Mouse (Mus musculus) limb, embryonic 10.5 days (tissue): ENCODE results near the gene Soat1. TPM values are rescaled to one million over a fixed set of nuclear protein-coding genes. Genes with fewer than 3 reads are reported as not detected.
"Not testable (repeated sequence)": the region's sequence is repeated elsewhere in the genome, so short reads cannot be mapped to it uniquely, and the experiment has no call there.

Source experiments
- DNase-seq: peaks from one replicate; pipeline ENCODE4 v3.0.0-alpha.2; 2017; ENCODE audit warnings: low spot score
- H3K27ac ChIP-seq: fragments of 300-500 bp; sonication (generic); 2 replicates; pipeline ENCODE4 v1.5.1; 2016; ENCODE audit warnings: mild to moderate bottlenecking
- H3K27me3 ChIP-seq: fragments of 300-500 bp; sonication (generic); 2 replicates; pipeline ENCODE4 v1.6.1; 2016; ENCODE audit warnings: low read depth, mild to moderate bottlenecking; ENCODE audit not compliant: poor library complexity, severe bottlenecking
- H3K36me3 ChIP-seq: fragments of 300-500 bp; sonication (generic); 2 replicates; pipeline ENCODE4 v1.6.1; 2016; ENCODE audit warnings: mild to moderate bottlenecking, moderate library complexity
- H3K4me1 ChIP-seq: fragments of 300-500 bp; sonication (generic); 2 replicates; pipeline ENCODE4 v1.6.1; 2016
- H3K4me3 ChIP-seq: fragments of 300-500 bp; sonication (generic); 2 replicates; pipeline ENCODE4 v1.5.1; 2016; ENCODE audit warnings: mild to moderate bottlenecking, moderate library complexity
- H3K9me3 ChIP-seq: fragments of 300-500 bp; sonication (generic); replicated peaks from 2 replicates; pipeline ENCODE4 v1.6.1; 2016; ENCODE audit warnings: mild to moderate bottlenecking
- WGBS: fragments of 180-500 bp; shearing (Covaris S2); methylation state at CpG from one replicate; pipeline ENCODE4 v1.1.7; 2016; 5-methylcytosine and 5-hydroxymethylcytosine counted together
- polyA plus RNA-seq: library from polyadenylated mRNA; unstranded; fragments of >200 nt; fragmentation: Nextera tagmentation; extraction: Ambion mirVana; gene quantifications from 2 replicates; pipeline ENCODE4 v1.2.1, GENCODE M21; 2016

Gene Soat1
- polyA plus RNA-seq, 1 experiment from 2014 or later, result 26.2 TPM

DNA sequence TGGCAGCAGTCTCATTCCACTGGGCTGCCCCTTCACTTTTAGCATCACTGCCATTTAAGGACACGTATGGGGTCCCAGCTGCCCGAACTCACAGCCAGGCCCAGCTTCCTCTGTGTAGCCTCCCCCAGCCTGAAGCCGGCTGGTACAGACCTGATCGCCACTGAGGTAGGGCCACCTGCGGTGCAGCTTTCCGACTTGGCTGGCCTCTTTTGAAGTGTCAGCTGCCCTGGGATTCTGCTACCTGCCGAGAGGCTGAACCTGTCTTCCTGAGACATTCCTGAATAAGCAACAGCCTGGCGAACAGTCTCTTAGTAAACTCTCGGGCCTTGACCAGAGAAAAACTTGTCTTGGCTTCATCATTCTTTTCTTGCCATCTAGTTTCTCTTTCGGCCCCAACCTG is 70.9 kb downstream of the Soat1 start:
- Histone ChIP-seq H3K4me1 (peaks cover 2% of the 10 kb centered on the region; the same call in 1 of the 2 replicates), H3K4me3 (no peak overlapping the region), H3K9me3 (no peaks in the 10 kb centered on the region), H3K36me3 (no peaks in the 10 kb centered on the region), H3K27me3 (no peaks in the 10 kb centered on the region), H3K27ac (no peak overlapping the region)
- 47% methylated on average over 10 of the region's 10 CpGs for WGBS
- DNase-seq, result no peak

DNA sequence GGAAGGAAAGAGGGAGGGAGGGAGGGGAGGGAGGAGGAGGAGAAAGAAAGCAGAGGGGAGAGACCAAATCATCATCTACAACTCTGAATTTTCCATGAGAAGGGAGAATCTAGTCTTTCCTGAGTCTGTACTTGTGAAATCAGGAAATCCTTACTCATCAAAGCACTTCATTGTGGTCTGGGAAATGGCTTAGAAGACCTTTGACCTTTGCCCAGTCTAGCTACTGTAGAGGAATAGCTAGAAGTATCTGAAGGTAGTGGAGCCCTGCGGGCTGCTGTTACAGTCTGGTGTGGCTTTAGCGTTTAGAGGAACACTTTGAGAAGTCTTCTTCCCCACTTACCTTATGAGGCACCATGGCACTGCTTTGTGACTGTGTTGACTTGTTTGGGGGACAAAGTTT is 71.6 kb downstream of the Soat1 start:
- DNase-seq, result no peak
- Histone ChIP-seq H3K36me3 (no peaks in the 10 kb centered on the region), H3K4me1 (no peaks in the 10 kb centered on the region), H3K4me3 (no peak overlapping the region), H3K9me3 (no peaks in the 10 kb centered on the region), H3K27me3 (no peaks in the 10 kb centered on the region), H3K27ac (no peak overlapping the region)
- WGBS, result 56% methylated on average over 2 of the region's 2 CpGs

DNA sequence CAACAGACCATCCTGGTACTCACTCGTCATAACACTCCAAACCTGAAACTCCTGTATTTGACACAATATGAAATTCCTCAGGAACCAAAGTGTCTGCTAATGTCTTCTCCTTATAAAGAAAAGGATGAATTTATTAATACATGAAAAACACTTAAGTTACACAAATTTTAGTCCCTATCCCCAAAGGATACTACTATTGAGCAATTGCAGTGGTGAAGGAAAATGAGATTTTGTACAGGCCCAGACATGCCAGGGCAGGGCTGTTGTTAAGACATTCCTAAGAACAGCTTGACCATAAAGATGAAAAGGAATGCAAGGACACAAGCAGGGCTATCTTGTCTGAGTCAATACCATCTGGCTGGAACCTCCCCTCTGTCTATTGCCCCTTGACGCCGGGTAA is 74.0 kb downstream of the Soat1 start:
- not testable (repeated sequence) for H3K27ac ChIP-seq, H3K9me3 ChIP-seq, H3K36me3 ChIP-seq, DNase-seq, H3K27me3 ChIP-seq, H3K4me1 ChIP-seq, H3K4me3 ChIP-seq
- 81% methylated on average over 3 of the region's 3 CpGs for WGBS

DNA sequence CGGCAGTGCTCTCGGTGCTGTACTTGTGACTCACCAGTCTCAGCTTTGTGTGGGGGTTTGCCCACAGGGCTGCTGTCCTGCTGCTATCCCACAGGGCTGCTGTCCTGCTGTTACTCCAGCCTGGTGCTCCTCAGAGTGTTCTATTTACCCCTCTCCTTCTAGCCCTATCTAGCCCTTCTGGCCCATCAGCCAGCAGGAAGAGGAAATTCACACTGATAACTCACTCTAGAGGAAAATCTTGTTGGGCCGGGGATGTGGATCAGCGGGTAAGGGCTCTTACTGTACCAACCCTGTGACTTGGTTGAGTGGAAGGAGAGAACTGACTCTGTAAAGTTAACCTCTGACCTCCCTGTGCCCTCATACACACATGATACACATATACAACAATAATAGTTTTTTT is 81.0 kb downstream of the Soat1 start:
- 87% methylated on average over 4 of the region's 4 CpGs for WGBS
- H3K36me3 ChIP-seq, result no peaks in the 10 kb centered on the region

DNA sequence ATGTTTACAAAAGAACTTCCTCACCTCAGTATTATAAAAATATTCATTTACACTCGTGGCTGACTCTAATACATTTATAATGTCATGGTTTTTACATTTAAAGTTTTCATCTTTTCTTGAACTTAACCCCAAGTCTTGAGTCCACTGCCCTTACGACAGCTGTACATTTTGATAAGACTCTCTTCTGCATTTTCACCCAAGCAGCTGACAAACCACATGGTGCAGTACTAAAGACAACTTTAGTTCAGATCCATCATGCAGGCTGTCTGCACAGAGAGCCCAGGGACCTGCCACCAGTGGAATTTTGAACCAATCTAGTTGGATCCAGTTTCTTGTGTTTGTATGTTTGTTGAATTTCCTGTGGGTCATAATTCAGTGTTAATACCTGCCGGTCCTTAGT is 87.3 kb downstream of the Soat1 start:
- H3K36me3 ChIP-seq, result no peaks in the 10 kb centered on the region
- H3K4me1 ChIP-seq, result no peaks in the 10 kb centered on the region

More for the DNA sequence above, 81.0 kb downstream of the Soat1 start:
- Histone ChIP-seq H3K9me3 (no peaks in the 10 kb centered on the region), H3K4me3 (no peak overlapping the region), H3K27ac (no peak overlapping the region), H3K4me1 (no peaks in the 10 kb centered on the region), H3K27me3 (no peaks in the 10 kb centered on the region)
- no peak for DNase-seq

DNA sequence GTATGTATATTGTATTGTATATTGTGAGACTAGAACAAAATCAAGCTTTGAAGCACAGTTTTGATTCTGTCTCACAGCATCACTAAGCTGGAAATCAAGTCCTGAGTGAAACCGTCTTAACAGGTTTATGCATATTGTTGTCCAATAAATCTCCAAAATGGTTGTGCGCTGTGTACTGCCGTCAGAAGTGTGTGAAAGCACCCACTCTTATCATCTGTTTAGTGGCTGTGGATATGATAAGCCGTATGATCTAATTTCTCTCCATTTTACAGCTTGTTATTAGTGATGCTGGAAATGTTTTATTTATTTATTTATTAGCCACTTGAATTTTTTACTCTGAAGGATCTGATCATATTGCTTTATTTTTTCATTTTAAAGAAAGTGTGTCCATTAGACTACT is 87.9 kb downstream of the Soat1 start:
- DNase-seq, result no peak
- 94% methylated on average over 4 of the region's 4 CpGs for WGBS
- Histone ChIP-seq H3K27me3 (no peaks in the 10 kb centered on the region), H3K27ac (no peak overlapping the region), H3K36me3 (no peaks in the 10 kb centered on the region), H3K9me3 (no peaks in the 10 kb centered on the region), H3K4me1 (no peaks in the 10 kb centered on the region), H3K4me3 (no peak overlapping the region)

More for the DNA sequence above, 87.3 kb downstream of the Soat1 start:
- Histone ChIP-seq H3K9me3 (no peaks in the 10 kb centered on the region), H3K27ac (no peak overlapping the region), H3K4me3 (no peak overlapping the region), H3K27me3 (no peaks in the 10 kb centered on the region)
- no peak for DNase-seq
- 78% methylated on average over 3 of the region's 3 CpGs for WGBS

DNA sequence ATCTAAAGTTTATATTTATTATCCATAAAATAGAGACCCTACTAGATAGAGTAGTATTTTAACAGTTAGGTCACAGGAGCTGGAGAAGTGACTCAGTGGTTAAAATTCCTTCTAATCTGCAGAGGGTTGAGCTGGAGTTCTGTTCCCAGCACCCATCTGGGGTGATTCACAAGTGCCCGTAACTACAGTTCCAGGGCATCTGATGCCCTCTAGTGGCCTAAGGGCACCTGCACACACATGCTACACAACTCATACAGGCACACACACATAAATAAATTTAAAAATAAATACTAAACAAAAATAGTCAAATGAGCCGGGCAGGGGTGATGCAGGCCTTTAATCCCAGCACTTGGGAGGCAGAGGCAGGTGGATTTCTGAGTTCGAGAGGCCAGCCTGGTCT is 92.9 kb downstream of the Soat1 start:
- no peaks in the 10 kb centered on the region for H3K36me3 ChIP-seq
- 88% methylated on average over 3 of the region's 3 CpGs for WGBS
- H3K27me3 ChIP-seq, result no peaks in the 10 kb centered on the region

More for the DNA sequence above, 92.9 kb downstream of the Soat1 start:
- H3K4me3 ChIP-seq, result no peak overlapping the region
- H3K4me1 ChIP-seq, result no peaks in the 10 kb centered on the region
- H3K27ac ChIP-seq, result no peak overlapping the region
- DNase-seq, result no peak
- H3K9me3 ChIP-seq, result no peaks in the 10 kb centered on the region

Other genes with a start within 250 kb of the Soat1 start
- 0.10 TPM in 1 of 2 replicates, not detected in the other for gene Tdrd5, start 170.7 kb downstream of the Soat1 start, polyA plus RNA-seq
- gene Nphs2, start 163.6 kb downstream of the Soat1 start, polyA plus RNA-seq, result not detected in 2 replicates
- 841 and 1,010 TPM in 2 replicates for gene Gm2000, start 108.3 kb downstream of the Soat1 start, polyA plus RNA-seq
- 0.05 and 0.14 TPM in 2 replicates for gene Axdnd1, start 53.2 kb downstream of the Soat1 start, polyA plus RNA-seq
- 0.24 and 0.28 TPM in 2 replicates for gene Gm10031, start 49.7 kb upstream of the Soat1 start, polyA plus RNA-seq
- gene Abl2, start 84.5 kb upstream of the Soat1 start, polyA plus RNA-seq, result 5.2 and 6.0 TPM in 2 replicates
- gene Tor3a, start 200.0 kb upstream of the Soat1 start, polyA plus RNA-seq, result 5.9 and 6.9 TPM in 2 replicates
- 18.3 and 19.9 TPM in 2 replicates for gene Fam20b, start 244.8 kb upstream of the Soat1 start, polyA plus RNA-seq